Mouse (Mus musculus): ENCODE measurements around the gene Capn7. TPM values are rescaled to one million over a fixed set of nuclear protein-coding genes. Genes with fewer than 3 reads are reported as not detected.

The Capn7 gene
- total RNA-seq (2012; rRNA removed) = 23.2 and 24.9 TPM in 2 replicates
- 10 to 100 TPM; 30.0 to 83.7 TPM for polyA plus RNA-seq (2012; ENCODE audit: insufficient read depth in 1 of 2, insufficient read length in 2 of 2, low read depth in 1 of 2, low replicate concordance in 2 of 2, missing spikeins in 1 of 2)

DNA sequence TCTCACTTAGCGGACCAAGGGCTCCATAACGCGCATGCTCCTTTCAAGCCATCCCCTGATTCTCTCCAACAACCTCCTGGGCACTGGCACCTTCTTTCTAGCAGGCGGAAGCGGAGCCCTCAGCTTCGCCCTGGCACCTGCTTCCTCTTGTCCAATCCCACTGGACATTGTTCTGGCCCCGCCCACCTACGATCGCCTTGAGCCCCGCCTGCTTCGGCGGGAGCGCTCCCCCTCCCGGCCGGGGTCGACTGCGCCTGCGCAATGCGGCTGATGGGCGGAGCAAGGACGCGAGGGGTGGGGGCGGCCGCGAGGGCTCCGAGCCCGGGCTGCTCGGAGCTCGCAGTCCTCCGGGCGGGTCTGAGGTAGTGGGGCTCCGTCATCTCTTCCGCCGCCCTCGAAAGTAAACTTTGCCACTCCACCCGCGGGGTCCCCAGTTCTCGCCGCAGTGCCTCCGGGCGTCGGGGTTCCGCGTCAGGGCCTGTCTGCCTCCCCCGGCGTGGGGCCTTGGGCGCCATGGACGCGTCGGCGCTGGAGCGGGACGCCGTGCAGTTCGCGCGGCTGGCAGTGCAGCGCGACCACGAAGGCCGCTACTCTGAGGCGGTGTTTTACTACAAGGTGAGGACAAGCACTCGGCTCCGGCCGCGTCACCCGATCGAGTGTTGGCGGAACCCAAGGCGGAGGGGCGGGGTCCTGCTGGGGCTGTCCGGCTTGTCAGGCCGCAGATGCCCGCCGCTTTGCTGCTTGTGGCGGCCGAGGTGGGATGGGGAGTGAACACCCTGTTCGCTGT is at the start of gene Capn7:
TSS of gene Capn7 (plus strand) at position 270 of the 787 bp plus-strand sequence.
- peak; percentile 98 for DNase-seq (ENCODE audit: low read depth, low spot score)
- peak within 1 kb of the TSS; percentile 74 to 88 for H3K4me3 ChIP-seq (ENCODE audit: control insufficient read depth in 1 of 2, insufficient read depth in 1 of 2, low read depth in 2 of 2, low read length in 2 of 2)
- no peaks in the 10 kb centered on the region for H3K9me3 ChIP-seq (replicated peaks; ENCODE audit: insufficient read depth, low read length)
- H3K4me1 ChIP-seq (ENCODE audit: control insufficient read depth in 1 of 2, insufficient read depth in 2 of 2, low read length in 2 of 2) = peaks cover 2 to 5% of the 10 kb centered on the region in 2 experiments; a peak in 1 of 4 replicates
- H3K27ac ChIP-seq (ENCODE audit: control insufficient read depth, low read depth, low read length) = peak within 1 kb of the TSS; percentile 55
- peaks cover 8 to 9% of the 10 kb centered on the region in 2 experiments; a peak in 3 of 4 replicates for H3K36me3 ChIP-seq (ENCODE audit: control insufficient read depth in 1 of 2, insufficient read depth in 2 of 2, low read length in 2 of 2)
- H3K9ac ChIP-seq (ENCODE audit: control insufficient read depth, low read depth, low read length, poor library complexity, severe bottlenecking) = peak within 1 kb of the TSS; percentile 84
- H3K27me3 ChIP-seq (ENCODE audit: control insufficient read depth in 1 of 2, insufficient read depth in 2 of 2, low read length in 2 of 2) = no peaks in the 10 kb centered on the region
- H3K79me2 ChIP-seq (ENCODE audit: control insufficient read depth, insufficient read depth, low read length, poor library complexity) = peaks cover 18% of the 10 kb centered on the region
- TF ChIP-seq MYB (IDR thresholded peaks at IDR 0.05; ENCODE audit: low read depth, low read length) = no peak
- TF ChIP-seq NRF1 (IDR thresholded peaks at IDR 0.05; ENCODE audit: insufficient read depth, low read depth, low read length, poor library complexity, severe bottlenecking) = peak; percentile 88
- no peak for TF ChIP-seq JUND (IDR thresholded peaks at IDR 0.05; ENCODE audit: low read depth, low read length)
- TF ChIP-seq GATA1 (IDR thresholded peaks at IDR 0.05; ENCODE audit: low read depth, low read length) = no peak
- TF ChIP-seq ETS1 (IDR thresholded peaks at IDR 0.05; ENCODE audit: low read depth, low read length) = no peak
- no peak for TF ChIP-seq SMC3 (IDR thresholded peaks at IDR 0.05; ENCODE audit: low read depth, low read length)
- TF ChIP-seq EP300 (IDR thresholded peaks at IDR 0.05; ENCODE audit: low read depth in 1 of 2, low read length in 2 of 2) = no peak
- TF ChIP-seq CHD1 (IDR thresholded peaks at IDR 0.05; ENCODE audit: low read depth, low read length) = 0 out of 2 replicates have a peak, but pooled peaks have one; percentile 19
- no peak for TF ChIP-seq CHD2 (IDR thresholded peaks at IDR 0.05; ENCODE audit: low read length)
- no peak for TF ChIP-seq CTCF (IDR thresholded peaks at IDR 0.05 in 2 of 3, conservative IDR thresholded peaks at IDR 0.05 in 1 of 3; ENCODE audit: control insufficient read depth in 1 of 3, insufficient read depth in 1 of 3, low read depth in 2 of 3, low read length in 3 of 3, poor library complexity in 1 of 3, severe bottlenecking in 1 of 3)
- TF ChIP-seq POLR2A (IDR thresholded peaks at IDR 0.05; ENCODE audit: control insufficient read depth in 1 of 2, insufficient read depth in 1 of 2, low read depth in 1 of 2, low read length in 2 of 2, poor library complexity in 1 of 2) = peak; percentile 89 to 96
- peak; percentile 82 for TF ChIP-seq TBP (IDR thresholded peaks at IDR 0.05; ENCODE audit: low read depth, low read length)
- no peak for TF ChIP-seq MAFK (IDR thresholded peaks at IDR 0.05; ENCODE audit: borderline replicate concordance, low read depth, low read length)
- no peak for TF ChIP-seq ZKSCAN1 (IDR thresholded peaks at IDR 0.05; ENCODE audit: low read depth, low read length)
- TF ChIP-seq MAX (IDR thresholded peaks at IDR 0.05; ENCODE audit: low read length) = peak; percentile 42; the same call in 1 of the 2 replicates
- TF ChIP-seq ZNF384 (IDR thresholded peaks at IDR 0.05; ENCODE audit: low read depth, low read length) = no peak
- TF ChIP-seq SIN3A (IDR thresholded peaks at IDR 0.05; ENCODE audit: low read length) = peak; percentile 51
- no peak for TF ChIP-seq BHLHE40 (IDR thresholded peaks at IDR 0.05; ENCODE audit: borderline replicate concordance, low read depth, low read length)
- TF ChIP-seq KAT2A (conservative IDR thresholded peaks at IDR 0.05; ENCODE audit: low read depth, low read length) = no peak
- peak; percentile 83; the same call in 1 of the 2 replicates for TF ChIP-seq POLR2AphosphoS2 (IDR thresholded peaks at IDR 0.05; ENCODE audit: low read length)
- TF ChIP-seq E2F4 (IDR thresholded peaks at IDR 0.05; ENCODE audit: borderline replicate concordance, low read depth, low read length) = no peak
- no peak for TF ChIP-seq RAD21 (IDR thresholded peaks at IDR 0.05; ENCODE audit: low read depth, low read length)
- TF ChIP-seq NELFE (IDR thresholded peaks at IDR 0.05; ENCODE audit: low read depth, low read length) = peak; percentile 92
- no peak for TF ChIP-seq RCOR1 (IDR thresholded peaks at IDR 0.05; ENCODE audit: low read depth, low read length)
- TF ChIP-seq MEF2A (IDR thresholded peaks at IDR 0.05; ENCODE audit: extremely low read depth, insufficient replicate concordance, low read depth, low read length, poor library complexity, severe bottlenecking) = no peak
- TF ChIP-seq MYC (IDR thresholded peaks at IDR 0.05; ENCODE audit: low read depth, low read length) = no peak
- no peak for TF ChIP-seq ZC3H11A (IDR thresholded peaks at IDR 0.05; ENCODE audit: low read depth, low read length)
- TF ChIP-seq UBTF (IDR thresholded peaks at IDR 0.05; ENCODE audit: borderline replicate concordance, insufficient read depth, low read depth, low read length) = no peak; the same call in 1 of the 2 replicates
- TF ChIP-seq MAZ (IDR thresholded peaks at IDR 0.05; ENCODE audit: low read depth, low read length) = peak; percentile 95
- peak; percentile 53 for TF ChIP-seq TCF12 (IDR thresholded peaks at IDR 0.05; ENCODE audit: low read depth, low read length)
- TF ChIP-seq ZMIZ1 (IDR thresholded peaks at IDR 0.05; ENCODE audit: low read depth, low read length) = peak; percentile 85; the same call in 1 of the 2 replicates
- peak; percentile 62 for TF ChIP-seq HCFC1 (IDR thresholded peaks at IDR 0.05; ENCODE audit: low read depth, low read length)
- TF ChIP-seq POLR2AphosphoS5 (IDR thresholded peaks at IDR 0.05; ENCODE audit: borderline replicate concordance, low read depth, low read length) = no peak
- TF ChIP-seq ELF1 (IDR thresholded peaks at IDR 0.05; ENCODE audit: low read depth, low read length) = peak; percentile 87
- TF ChIP-seq TAL1 (IDR thresholded peaks at IDR 0.05; ENCODE audit: low read length) = no peak
- no peak for TF ChIP-seq GABPA (IDR thresholded peaks at IDR 0.05; ENCODE audit: low read depth, low read length)

All from MEL (cell line).